Mouse (Mus musculus) frontal cortex, postnatal 36 days (tissue): Measurements from ENCODE around the gene Ppfibp1.

Experiments used
- DNase-seq, 2 experiments: peaks; one replicate each; pipeline ENCODE4 v3.0.0; 2022; ENCODE audit warnings: low spot score in 2 of 2

Ppfibp1 gene

GRCm38 (mm10) chr6:146881896-146882770 is 6.2 kb upstream of the Ppfibp1 start:
- DNase-seq = no peak

GRCm38 (mm10) chr6:146883426-146883825 is 4.9 kb upstream of the Ppfibp1 start:
- peak in 1 of 2 experiments; percentile 37 for DNase-seq

GRCm38 (mm10) chr6:146884171-146884570 is 4.1 kb upstream of the Ppfibp1 start:
- DNase-seq = no peak

GRCm38 (mm10) chr6:146884851-146885250 is 3.4 kb upstream of the Ppfibp1 start:
- no peak for DNase-seq

GRCm38 (mm10) chr6:146888660-146889490 is 588 bp downstream of the Ppfibp1 start:
- DNase-seq = no peak

- no peak for DNase-seq
Observed at GRCm38 (mm10) chr6:146890215-146890614, 1.9 kb downstream of the Ppfibp1 start.

- DNase-seq = no peak
Observed at GRCm38 (mm10) chr6:146890633-146891032, 2.3 kb downstream of the Ppfibp1 start.

- no peak for DNase-seq
Observed at GRCm38 (mm10) chr6:146893890-146894289, 5.6 kb downstream of the Ppfibp1 start.

- no peak for DNase-seq
Observed at GRCm38 (mm10) chr6:146898709-146899108, 10.4 kb downstream of the Ppfibp1 start.

GRCm38 (mm10) chr6:146899647-146900046 is 11.4 kb downstream of the Ppfibp1 start:
- no peak for DNase-seq

- DNase-seq = no peak
Observed at GRCm38 (mm10) chr6:146901929-146902328, 13.6 kb downstream of the Ppfibp1 start.

GRCm38 (mm10) chr6:146903632-146904031 is 15.3 kb downstream of the Ppfibp1 start:
- no peak for DNase-seq

- DNase-seq = no peak
Observed at GRCm38 (mm10) chr6:146904707-146905106, 16.4 kb downstream of the Ppfibp1 start.

- no peak for DNase-seq
Observed at GRCm38 (mm10) chr6:146906000-146906786, 17.9 kb downstream of the Ppfibp1 start.

GRCm38 (mm10) chr6:146907061-146907794 is 18.9 kb downstream of the Ppfibp1 start:
- DNase-seq = no peak

GRCm38 (mm10) chr6:146907795-146908190 is 19.5 kb downstream of the Ppfibp1 start:
- DNase-seq = no peak

GRCm38 (mm10) chr6:146908801-146909200 is 20.5 kb downstream of the Ppfibp1 start:
- DNase-seq = no peak

- no peak for DNase-seq
Observed at GRCm38 (mm10) chr6:146909725-146910489, 21.6 kb downstream of the Ppfibp1 start.

- no peak for DNase-seq
Observed at GRCm38 (mm10) chr6:146910801-146911200, 22.5 kb downstream of the Ppfibp1 start.

- no peak for DNase-seq
Observed at GRCm38 (mm10) chr6:146912835-146913488, 24.7 kb downstream of the Ppfibp1 start.
